In genomic region chr2:169849077-169849476, GRCm38 (mm10) we compare ENCODE assay signal across 8 mouse cellular contexts.
DNase-seq lines count a peak whose midpoint lies in the region; ATAC-seq and TF ChIP-seq lines count a peak whose summit lies in the region.

No protein-coding gene starts in this region.

- TF ChIP-seq CTCF in lung, adult 2 months (IDR thresholded peaks at IDR 0.05; ENCODE audit: insufficient read depth, low read length), result peak; percentile 66

- TF ChIP-seq POLR2A in lung, adult 2 months (IDR thresholded peaks at IDR 0.05; ENCODE audit: borderline replicate concordance, extremely low read depth, low read depth, low read length), result no peak

- H3K9ac ChIP-seq in heart, embryonic 12.5 days, result no peak overlapping the region
- H3K9ac ChIP-seq in hindbrain, embryonic 11.5 days (ENCODE audit: low read depth, low read length), result no peak overlapping the region
- H3K9ac ChIP-seq in intestine, embryonic 15.5 days, result no peak overlapping the region

- no peaks in the 10 kb centered on the region for H3K4me1 ChIP-seq in heart, embryonic 12.5 days (replicated peaks)
- no peaks in the 10 kb centered on the region for H3K4me1 ChIP-seq in hindbrain, embryonic 11.5 days (replicated peaks; ENCODE audit: control insufficient read depth, insufficient read depth, low read length)
- H3K4me1 ChIP-seq in lung, adult 2 months (ENCODE audit: control insufficient read depth, insufficient read depth, low read length), result no peaks in the 10 kb centered on the region
- H3K4me1 ChIP-seq in intestine, embryonic 15.5 days (replicated peaks), result no peaks in the 10 kb centered on the region

- DNase-seq in heart, adult 8-10 months (ENCODE audit: low spot score), result peak; percentile 21
- DNase-seq in ES-CJ7 (ENCODE audit: low read depth, low spot score), result peak; percentile 61
- peak; percentile 70 to 78 for DNase-seq in adrenal gland, postnatal 36 days
- DNase-seq in hindbrain, embryonic 11.5 days (ENCODE audit: low spot score), result peak; percentile 44
- DNase-seq in lung, adult 2 months, result peak; percentile 43
- DNase-seq in testis, postnatal 10 days (ENCODE audit: low spot score), result peak; percentile 65

- H3K4me2 ChIP-seq in heart, embryonic 12.5 days, result no peak overlapping the region
- H3K4me2 ChIP-seq in hindbrain, embryonic 11.5 days (replicated peaks; ENCODE audit: low read depth, low read length), result no peak overlapping the region
- no peak overlapping the region for H3K4me2 ChIP-seq in intestine, embryonic 15.5 days (replicated peaks)

- WGBS in heart, embryonic 12.5 days, result 35% methylated on average over 7 of the region's 7 CpGs
- 41% methylated on average over 7 of the region's 7 CpGs for WGBS in hindbrain, embryonic 11.5 days
- 45% methylated on average over 7 of the region's 7 CpGs for WGBS in lung, adult 2 months
- WGBS in intestine, embryonic 15.5 days, result 46% methylated on average over 7 of the region's 7 CpGs

- H3K27ac ChIP-seq in heart, embryonic 12.5 days (ENCODE audit: poor library complexity, severe bottlenecking), result no peak overlapping the region
- H3K27ac ChIP-seq in hindbrain, embryonic 11.5 days (ENCODE audit: low read depth, low read length), result no peak overlapping the region
- no peak overlapping the region for H3K27ac ChIP-seq in intestine, embryonic 15.5 days

- H3K9me3 ChIP-seq in heart, embryonic 12.5 days (replicated peaks), result no peaks in the 10 kb centered on the region
- no peaks in the 10 kb centered on the region for H3K9me3 ChIP-seq in hindbrain, embryonic 11.5 days (ENCODE audit: control insufficient read depth, low read length)
- H3K9me3 ChIP-seq in intestine, embryonic 15.5 days, result no peaks in the 10 kb centered on the region

- H3K36me3 ChIP-seq in heart, embryonic 12.5 days, result no peaks in the 10 kb centered on the region
- no peaks in the 10 kb centered on the region for H3K36me3 ChIP-seq in hindbrain, embryonic 11.5 days (ENCODE audit: control insufficient read depth, insufficient read depth, low read length)
- H3K36me3 ChIP-seq in intestine, embryonic 15.5 days, result no peaks in the 10 kb centered on the region

- 0 out of 2 replicates have a peak, but pooled peaks cover 8% of the 10 kb centered on the region for H3K27me3 ChIP-seq in heart, embryonic 12.5 days (replicated peaks)
- no peaks in the 10 kb centered on the region for H3K27me3 ChIP-seq in hindbrain, embryonic 11.5 days (ENCODE audit: control insufficient read depth, insufficient read depth, low read length)
- no peaks in the 10 kb centered on the region for H3K27me3 ChIP-seq in intestine, embryonic 15.5 days (replicated peaks)

- no peak for ATAC-seq in heart, embryonic 12.5 days (ENCODE audit: insufficient number of reproducible peaks, low FRiP score)
- no peak for ATAC-seq in hindbrain, embryonic 11.5 days (ENCODE audit: low FRiP score)
- ATAC-seq in intestine, embryonic 15.5 days, result no peak

- H3K4me3 ChIP-seq in heart, embryonic 12.5 days, result no peak overlapping the region
- no peak overlapping the region for H3K4me3 ChIP-seq in hindbrain, embryonic 11.5 days (ENCODE audit: low read depth, low read length)
- no peak overlapping the region for H3K4me3 ChIP-seq in lung, adult 2 months (replicated peaks; ENCODE audit: extremely low read depth, low read depth, low read length)
- H3K4me3 ChIP-seq in intestine, embryonic 15.5 days (replicated peaks), result no peak overlapping the region

Comparison
In these comparisons a context has a peak if more than half of its experiments do, and no peak if none do; other contexts are left out.
1. DNase-seq: peak in every context shown above with its lines; median percentile 74 in adrenal gland, postnatal 36 days; 65 in testis, postnatal 10 days; 61 in ES-CJ7; 44 in hindbrain, embryonic 11.5 days; 43 in lung, adult 2 months; 21 in heart, adult 8-10 months.